Mouse (Mus musculus): ENCODE measurements around the gene Cdc7.

The Cdc7 gene

GRCm38 (mm10) chr5:107025809-107026208 is 61.7 kb downstream of the Cdc7 start:
- peak; percentile 34 to 41 for DNase-seq

GRCm38 (mm10) chr5:107027616-107028015 is 63.5 kb downstream of the Cdc7 start:
- DNase-seq: no peak

GRCm38 (mm10) chr5:107028557-107028956 is 64.4 kb downstream of the Cdc7 start:
- no peak for DNase-seq

GRCm38 (mm10) chr5:107029801-107030200 is 65.7 kb downstream of the Cdc7 start:
- no peak for DNase-seq

- DNase-seq: no peak
Observed at GRCm38 (mm10) chr5:107030821-107031220, 66.7 kb downstream of the Cdc7 start.

Data from cerebellum, postnatal 25 days (tissue).